Mouse (Mus musculus) activated CD4-positive, CD25-positive, alpha-beta regulatory T cell, adult 4 months (primary cell): ENCODE data around the gene Msh5. TPM values are rescaled to one million over a fixed set of nuclear protein-coding genes. Genes with fewer than 3 reads are reported as not detected.
A peak's percentile ranks its signal among the peaks of the same experiment; 100 is the strongest.

Experiments
- ATAC-seq: one replicate; pipeline ENCODE4 v1.8.0; 2017
- polyA plus RNA-seq, 2 experiments: library from polyadenylated mRNA; unstranded; fragments of 100-300 nt; shearing (Covaris generic); gene quantifications; one replicate each; pipeline ENCODE4 v1.2.1; 2017

Msh5 gene
- polyA plus RNA-seq, 2 experiments from 2014 or later: 1.3 to 1.6 TPM

DNA sequence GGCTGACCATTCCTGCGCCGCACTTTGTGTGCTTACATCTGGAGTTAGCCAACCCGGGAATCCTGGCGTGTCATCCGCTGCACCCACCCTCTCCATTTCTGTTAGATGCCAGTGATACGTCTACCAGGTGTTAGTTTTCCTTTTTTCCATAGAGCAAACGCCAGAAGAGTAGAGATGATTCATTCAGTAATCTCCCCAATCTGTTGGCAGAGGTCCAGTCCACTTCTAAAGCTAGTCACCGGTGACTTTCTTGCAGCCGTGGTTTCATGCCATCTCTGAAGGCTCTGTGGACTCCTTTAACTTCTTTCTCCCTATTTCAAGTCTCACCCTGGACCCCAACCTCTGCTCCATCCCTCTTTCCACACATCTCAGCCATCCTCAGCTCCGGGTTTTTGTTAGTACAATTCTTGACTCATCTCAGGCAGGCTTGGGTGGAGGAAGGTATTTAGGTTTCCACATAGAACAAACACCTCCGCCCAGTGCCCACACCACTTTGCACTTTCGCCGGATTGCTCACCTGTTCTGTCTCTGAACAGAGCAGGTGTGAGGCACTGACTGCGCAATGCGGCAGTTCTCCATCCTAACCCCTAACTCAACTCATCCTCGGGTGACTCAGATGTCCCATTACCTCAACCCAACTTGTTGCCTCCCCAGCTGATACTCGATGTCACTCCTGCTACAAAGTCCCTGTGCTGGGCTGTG is 21.8 kb upstream of the Msh5 start:
- no peak for ATAC-seq

DNA sequence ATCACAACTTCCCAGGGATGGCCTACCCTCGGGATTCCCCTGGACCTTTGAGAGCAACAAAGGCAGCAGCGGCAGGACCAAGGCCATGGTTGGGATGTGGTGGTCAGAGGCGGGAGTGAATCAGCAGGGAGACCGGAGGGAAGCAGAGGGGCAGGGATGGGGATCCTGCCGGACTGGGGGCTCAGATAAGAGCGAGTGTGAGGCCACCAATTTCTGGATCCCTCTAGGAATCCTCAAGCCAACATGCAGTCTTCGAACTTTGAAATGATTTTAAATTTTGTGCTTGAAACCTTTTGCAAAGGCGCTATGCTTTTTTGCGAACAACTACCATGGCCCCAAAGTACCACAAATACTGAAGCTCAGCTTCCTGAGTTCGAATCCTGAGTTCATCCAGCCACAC is 19.5 kb upstream of the Msh5 start, which contains the start of gene Mpig6b:
Mpig6b (minus strand) TSS at position 101 of the 400 bp plus-strand sequence.
- no peak for ATAC-seq

DNA sequence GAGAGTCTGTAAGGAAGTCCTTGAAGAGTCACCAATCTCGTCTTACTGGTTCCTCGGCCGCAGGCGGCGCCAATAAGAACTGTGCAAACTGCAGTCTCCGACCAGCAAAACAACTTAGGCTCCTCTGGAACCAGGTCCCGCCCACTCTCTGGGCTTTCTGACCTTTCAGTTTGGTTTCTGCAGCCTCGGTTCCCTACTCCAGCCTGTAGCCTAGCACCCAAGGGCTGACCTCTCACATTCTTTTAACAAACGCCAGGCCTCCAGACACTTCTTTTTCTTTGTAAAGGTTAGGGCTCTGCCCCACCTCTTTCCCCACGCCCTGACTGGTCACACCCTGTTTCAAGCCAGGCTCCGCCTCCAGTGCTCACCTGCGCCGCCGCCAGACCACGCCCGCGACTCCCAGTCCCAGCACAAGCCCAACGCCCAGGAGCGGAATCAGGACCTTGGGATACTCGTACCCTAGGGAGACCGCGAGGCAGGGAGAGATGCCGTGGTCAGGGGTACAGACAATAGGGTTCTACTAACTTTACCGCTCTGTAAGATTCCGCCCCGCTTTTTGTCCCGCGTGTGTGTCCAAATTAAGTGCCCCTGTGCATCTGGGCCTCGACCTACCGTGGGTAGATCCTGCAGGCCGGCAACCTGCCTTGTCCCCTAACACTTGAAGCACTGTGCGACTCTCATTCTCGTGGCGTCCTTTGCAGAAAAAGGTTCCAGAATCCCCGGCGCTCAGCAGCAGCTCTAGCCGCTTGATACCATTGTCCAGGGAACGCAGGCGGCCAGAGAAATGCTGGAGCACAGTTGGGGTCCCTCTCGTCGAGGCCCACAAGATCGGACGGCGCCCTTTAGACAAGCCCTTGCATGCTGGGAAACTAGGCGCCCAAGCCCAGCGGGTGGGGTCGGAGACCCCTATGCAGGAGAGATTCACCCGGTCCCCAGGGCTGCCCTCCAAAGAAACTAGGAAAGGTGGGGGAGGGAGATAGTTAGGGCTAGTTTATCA is 18.7 kb upstream of the Msh5 start, which contains the start of gene Ly6g6c:
Ly6g6c (plus strand) TSS at position 438 of the 997 bp plus-strand sequence.
- ATAC-seq: peak; percentile 23

DNA sequence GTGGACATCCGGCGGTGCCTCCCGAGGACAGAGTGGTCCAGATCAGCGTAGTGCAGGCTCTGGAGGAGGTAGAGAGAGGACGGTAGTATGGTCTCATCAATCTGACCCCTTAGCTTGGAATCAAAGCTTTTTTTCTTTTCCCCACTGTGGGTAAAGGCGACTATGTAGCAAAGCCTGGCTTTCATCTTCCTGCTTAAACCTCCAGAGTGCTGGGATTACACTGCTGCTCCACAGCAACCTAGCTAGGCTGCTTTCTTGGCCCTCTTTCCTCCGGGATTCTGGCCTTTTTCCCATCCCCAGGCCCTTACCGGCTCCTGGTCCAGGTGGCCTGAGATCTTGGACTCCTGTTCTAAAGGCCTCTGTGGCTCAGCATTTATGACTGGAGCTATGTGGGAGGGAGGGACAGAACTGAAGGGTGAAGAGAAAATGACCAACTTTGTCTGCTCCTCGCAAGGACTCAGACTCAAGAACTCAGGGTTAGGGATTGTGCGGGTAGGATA is 17.9 kb upstream of the Msh5 start:
- no peak for ATAC-seq

DNA sequence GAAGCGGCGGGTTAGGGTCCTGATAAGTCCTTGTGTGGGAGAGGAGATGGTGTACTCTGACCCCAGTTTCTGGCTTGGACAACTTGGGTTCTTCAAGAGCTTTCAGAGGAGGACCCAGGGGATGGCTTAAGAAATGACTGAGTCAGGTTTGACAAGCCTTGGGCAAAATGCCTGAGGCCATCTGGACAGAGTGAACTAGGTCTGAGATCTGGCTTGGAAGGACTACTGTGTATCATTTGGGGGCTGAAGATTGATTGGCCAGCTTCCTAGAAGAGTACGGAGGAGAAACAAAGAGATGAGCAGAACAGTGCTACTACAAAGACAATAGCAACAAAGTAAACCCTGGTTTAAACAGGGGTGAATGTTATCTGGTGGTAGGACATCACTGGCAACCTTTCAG is 16.9 kb upstream of the Msh5 start:
- ATAC-seq: no peak

DNA sequence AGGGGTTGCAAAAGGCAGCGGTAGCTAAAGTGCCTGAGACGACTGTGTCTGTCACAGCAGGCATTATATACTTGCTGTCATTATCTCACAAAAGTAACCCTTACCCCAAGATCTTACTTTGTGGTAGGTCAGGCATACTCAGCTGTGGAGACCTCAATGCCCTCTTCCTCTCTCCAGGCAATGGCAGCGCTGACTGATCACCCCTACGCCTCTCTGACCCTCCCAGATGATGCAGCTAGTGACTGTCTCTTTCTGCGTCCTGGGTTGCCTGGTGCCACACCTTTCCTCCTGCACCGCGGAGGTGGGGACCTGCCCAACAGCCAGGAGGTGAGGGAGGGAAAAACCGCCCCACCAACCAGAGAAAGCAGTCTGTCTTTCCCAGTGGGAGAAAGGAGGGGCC is 14.8 kb upstream of the Msh5 start:
- no peak for ATAC-seq

DNA sequence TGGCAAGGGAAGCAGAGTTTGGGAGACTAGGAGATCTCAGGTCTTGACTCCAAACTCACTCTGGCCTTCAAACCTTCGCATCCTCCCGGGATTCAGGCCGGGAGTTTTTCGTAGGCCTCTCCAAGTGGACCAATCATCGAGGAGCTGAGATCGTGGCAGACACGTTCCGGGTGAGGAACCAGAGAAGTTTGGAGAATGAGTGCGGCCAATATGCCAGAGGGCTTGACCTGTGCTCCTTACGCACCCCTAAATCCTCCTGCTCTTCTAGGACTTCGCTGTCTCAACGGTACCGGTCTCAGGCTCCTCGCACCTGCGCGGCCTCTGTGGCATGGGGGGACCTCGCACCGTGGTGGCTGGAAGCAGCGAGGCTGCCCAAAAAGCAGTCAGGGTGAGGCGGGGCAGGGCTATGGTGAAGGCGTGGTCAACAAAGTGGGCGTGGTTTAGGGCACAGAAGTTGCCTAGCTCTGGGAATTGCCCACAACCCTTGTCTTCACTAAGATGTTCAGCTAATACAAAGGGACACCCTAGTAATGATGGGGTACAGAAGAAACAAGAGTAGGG is 14.3 kb upstream of the Msh5 start:
- ATAC-seq: no peak

DNA sequence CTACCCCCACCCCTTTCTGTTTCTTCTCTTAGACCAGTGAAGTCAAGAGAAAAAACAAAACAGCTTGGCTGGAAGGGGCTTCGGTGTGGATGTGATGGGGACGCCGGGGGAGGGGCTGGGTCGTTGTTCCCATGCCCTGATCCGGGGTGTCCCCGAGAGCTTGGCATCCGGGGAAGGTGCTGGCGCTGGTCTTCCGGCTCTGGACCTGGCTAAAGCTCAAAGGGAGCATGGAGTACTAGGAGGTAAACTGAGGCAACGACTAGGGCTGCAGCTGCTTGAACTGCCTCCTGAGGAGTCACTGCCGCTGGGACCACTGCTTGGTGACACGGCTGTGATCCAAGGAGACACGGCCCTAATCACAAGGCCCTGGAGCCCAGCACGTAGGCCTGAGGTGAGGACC is 13.5 kb upstream of the Msh5 start:
- ATAC-seq: no peak

DNA sequence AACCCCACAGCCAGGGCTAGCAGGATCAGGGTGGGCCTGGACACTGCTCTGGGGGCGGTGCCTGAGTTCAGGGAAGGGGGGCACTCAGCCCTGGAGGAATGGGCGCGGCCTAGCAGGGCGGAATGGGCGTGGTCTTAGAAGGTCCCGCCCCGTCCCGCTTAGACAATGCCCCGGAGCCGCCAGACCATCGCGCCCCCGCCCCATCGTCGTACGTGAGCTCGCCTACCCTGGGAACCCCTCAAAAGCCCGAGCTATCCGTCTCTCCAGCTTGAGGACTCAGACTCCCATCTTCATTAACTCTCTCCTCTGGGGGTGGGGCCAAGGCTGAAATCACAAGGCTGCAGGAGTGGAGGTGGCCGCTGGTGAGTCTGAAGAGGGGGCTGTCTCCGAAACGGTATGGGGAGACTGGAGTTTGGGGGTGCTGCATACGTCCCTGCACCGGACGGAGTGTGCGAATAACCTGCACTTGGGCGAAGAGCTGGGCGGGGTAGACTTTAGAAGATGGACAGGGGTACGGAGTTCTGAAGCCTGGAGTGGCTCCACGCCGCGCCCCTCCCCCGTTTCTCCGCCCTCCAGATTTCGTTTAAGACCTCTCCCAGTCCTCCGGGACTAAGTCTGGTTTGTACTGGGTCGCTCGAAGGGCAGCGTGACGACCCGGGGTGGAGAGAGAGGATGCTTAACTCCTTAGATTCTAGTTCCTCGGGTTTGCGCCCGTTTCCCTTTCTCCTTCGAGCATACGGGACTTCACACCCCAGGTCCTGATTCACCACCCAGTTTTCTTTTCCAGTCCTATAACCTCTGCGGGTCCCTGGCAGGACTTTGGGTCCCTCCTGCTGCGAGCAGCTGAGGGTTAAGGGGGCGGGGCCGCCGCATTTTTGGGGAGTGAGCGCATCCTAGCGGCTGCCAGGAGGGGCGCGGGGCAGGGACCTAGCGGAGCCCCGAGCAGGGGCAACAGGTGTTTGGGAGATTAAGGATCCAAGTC is 12.7 kb upstream of the Msh5 start, which contains the start of gene Ddah2:
Ddah2 (plus strand) TSS at position 125 of the 982 bp plus-strand sequence.
- ATAC-seq: peak; percentile 80

DNA sequence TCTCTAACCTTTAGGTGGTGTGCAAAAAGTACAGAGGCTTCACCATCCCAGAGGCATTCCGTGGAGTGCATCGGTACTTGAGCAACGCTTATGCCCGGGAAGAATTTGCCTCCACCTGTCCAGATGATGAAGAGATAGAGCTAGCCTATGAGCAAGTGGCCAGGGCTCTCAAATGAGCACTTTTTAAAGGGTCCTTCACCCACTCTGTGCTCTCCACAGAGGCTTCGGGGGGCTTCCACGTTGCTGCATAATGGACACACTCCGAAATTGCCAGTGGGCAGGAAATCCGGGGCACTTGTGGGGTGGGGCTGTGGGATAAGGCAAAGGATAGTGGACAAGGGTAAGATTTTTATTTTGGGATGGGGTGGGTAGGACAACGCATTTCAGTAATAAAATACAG is 11.8 kb upstream of the Msh5 start:
- no peak for ATAC-seq

DNA sequence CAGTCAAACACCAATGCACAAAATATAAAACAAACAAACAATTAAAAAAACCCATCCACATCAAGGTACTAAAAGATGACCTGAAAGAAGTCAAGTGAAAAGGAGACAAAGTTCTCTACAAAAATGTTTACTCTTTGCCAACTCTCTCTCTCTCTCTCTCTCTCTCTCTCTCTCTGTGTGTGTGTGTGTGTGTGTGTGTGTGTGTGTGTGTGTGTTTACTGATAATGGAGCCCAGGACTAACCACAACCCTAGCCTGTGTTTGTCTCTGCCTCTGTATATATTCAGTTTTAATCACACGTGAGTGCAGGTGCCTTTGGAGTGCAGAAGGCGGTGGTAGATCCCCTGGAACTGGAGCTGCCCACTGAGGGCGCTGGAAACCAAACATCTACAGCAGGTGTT is 10.5 kb upstream of the Msh5 start:
- ATAC-seq: no peak

DNA sequence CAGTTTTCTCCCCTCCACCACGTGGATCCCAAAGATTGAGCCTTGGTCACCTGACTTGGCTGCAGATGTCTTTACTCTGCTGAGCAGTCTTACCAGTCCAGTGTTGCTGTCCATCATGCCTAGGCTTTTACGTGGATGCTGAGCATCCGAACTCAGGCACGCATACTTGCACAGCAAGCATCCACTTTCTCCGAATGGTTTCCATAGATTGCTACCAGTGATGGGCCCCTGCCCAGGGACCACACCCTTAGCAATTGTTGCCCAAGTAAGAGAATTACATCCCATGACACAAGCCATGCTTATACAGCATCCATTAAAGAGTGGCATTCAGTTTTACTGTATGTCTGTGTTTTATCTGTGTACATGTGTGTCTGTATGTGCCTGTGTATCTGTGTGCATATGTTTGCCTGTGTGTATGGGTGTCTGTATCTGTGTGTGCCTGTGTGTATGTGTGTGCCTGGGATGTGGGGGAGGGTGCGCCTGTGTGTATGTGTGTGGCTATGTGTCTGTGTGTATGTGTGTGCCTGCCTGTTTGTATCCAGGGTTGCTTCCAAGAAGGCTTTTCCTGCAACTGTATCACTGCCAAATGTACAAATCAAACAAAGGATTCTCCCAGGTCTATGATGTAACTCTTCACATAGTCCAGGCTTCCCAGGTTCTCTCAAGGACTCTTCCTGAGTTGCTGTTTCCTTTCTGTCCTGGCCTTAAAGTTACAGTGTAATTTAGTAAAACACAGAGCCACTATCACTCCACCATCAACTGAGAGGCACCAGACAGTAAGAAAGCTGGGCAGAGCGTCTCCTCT is 9.3 kb upstream of the Msh5 start:
- no peak for ATAC-seq

DNA sequence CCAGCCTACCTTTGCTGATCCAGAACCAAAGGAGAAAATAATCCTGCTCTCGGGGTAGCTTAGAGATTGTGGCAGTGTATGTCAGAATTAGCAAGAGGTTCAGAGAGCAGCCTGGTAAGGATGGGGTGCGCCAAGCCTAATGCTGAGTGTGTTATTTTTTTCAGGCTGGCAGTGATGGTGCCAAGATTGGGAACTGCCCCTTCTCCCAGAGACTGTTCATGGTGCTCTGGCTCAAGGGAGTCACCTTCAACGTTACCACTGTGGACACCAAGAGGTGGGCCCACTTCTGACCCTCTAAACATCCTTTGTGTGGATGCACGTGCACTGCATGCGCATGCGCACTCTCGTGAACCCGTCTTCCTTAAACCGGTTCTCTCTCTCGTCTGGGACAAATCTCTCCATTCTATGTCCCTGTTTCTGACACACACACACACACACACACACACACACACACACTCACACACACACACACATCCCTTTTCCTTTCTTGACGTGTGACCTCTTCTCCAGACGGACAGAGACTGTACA is 5.8 kb upstream of the Msh5 start:
- no peak for ATAC-seq

DNA sequence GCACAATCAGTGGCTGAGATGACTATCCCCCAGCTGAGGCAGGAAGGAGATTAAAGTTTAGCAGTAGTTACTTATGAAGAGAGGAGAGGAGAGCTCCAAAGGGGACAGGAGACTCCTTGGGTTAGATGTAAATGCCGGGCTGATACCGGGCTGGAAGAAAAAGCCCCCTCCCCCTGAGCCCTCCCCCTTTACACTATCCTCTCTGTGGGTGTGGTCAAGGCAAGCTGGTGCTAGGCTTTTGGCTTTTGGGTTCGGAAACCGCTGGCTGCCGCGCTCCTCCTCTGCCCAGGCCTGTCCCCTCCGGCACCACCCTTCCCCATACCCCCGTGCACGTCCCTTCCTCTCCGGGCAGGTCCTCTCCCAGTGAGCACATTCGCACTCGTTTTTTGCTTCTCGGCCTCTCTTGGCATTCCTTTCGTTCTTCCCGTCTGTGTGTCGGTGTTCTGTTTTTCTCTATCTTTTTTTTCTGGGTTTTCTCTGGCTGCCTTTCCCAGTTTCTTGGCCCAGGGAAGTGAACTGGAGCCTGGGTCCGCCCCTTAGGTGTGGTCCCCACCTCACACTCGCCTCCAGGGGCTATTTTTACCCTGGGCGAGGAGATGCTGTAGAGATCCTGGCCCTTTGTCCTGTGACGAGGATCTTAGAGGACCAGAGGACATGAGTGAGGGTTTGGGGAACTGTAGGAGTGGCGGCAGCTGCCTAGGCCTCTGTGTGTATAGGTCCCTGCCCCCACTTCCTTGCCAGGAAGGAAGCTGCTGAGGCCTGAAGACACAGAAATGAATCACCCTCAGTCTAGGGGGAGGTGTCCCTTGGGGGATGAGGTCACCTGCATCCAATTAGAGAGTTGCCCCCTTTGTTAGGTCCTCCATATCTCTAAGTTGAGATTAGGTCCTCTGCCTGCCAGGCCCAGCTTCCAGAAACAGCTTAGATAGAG is 4.9 kb upstream of the Msh5 start:
- ATAC-seq: peak; percentile 91

DNA sequence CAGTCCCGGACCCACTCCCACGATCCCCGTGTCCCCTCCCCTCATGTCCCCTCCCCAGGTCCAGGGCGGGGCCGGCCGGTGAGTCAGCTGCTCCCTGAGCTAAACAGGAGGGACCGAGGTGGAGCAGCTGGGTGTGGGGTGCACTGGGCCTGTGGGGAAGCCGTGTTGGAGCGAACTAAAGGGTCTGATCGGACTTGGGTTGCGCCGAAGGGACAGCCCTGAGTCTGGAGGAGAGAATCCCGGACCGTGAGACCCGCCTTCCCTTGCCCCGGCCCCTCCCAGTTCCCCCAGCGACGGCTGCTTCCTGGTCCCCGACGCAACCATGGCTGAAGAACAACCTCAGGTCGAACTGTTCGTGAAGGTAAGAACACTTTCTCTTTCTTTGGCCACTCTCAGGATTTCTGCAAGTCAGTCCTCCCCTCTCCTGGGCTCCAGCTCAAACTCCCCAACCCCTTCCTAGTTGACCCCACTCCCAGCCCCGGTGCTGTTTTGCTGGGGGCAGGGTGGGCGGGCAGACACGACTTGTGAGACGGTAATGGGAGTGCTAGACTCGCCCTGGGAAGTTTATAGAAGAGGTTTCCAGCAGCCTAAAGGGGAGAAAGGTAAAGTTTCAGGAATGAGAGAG is 3.7 kb upstream of the Msh5 start:
- no peak for ATAC-seq

DNA sequence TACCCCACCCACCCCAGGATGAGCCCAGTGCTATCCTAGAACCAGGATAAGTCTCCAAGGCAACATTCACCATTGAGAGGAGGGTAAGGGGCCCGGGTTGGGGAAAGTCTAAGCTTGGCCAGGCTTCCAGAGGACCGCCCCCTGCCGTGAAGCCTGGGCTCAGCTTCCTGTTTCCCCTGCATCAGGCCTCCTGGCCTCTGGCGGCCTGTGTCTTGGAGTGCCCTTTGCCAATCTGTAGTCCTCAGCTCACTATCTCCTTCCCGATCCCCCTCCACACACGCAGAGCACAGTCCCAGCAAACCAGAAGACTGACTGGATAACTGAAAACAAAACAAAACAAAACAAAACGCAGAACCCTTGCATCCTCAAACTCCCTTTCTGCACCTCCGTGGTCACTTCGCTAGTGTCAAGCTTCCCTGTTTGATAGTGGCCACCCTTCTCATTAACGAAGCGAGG is 3.0 kb upstream of the Msh5 start, which contains the start of gene Clic1:
Clic1 (plus strand) TSS at position 406 of the 456 bp plus-strand sequence.
- no peak for ATAC-seq

DNA sequence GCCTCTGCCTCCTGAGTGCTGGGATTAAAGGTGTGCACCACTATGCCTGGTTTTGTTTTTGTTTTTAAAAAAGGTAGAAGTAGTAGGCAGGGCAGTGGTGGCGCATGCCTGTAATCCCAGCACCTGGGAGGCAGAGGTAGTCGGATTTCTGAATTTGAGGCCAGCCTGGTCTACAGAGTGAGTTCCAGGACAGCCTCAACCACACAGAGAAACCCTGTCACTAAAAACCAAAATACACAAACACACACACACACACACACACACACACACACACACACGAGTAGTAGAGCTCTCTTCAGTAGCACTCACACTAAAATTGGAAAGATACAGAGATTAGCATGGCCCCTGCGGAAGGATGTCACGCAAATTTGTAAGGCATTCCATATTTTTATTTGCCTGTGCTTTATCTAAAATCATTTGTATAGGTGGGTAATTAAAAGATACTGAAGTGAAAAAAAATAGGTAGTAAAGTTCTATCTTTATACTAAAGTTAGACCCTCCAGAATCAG is 2.4 kb upstream of the Msh5 start:
- ATAC-seq: no peak

DNA sequence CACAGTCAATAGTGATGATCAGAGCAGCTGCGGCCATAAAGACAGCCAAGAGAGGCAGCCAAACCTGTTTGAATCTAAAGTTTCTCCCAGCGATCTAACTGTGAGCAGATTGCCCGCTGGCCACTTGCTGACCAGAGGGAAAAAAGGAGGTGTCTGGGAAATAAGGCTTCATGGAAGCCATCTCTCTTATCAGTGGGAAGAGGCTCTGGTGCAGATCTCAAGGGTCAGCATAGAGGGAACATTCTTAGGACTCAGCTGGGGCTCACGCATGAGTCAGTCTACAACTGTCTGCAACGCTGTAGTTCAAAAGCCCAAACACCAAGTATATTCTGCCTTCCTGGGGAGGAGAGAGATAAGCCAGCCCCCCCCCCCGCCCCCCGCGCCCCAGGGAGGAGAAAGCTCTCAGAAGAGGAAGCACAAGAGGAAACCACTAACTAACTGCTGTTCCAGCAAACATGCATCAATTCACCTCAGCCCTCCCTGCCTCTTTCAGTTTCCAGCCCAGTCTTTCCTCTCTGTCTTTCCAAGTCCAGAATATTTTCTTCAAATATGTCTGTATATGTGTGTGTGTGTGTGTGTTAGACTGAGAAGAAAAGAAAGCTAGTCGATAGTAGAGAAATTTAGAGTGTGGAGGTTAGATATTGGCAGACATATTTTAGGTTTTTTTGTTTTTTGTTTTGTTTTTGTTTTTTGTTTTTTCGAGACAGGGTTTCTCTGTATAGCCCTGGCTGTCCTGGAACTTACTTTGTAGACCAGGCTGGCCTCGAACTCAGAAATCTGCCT is 1.8 kb upstream of the Msh5 start:
- ATAC-seq: peak; percentile 11
